19 mouse cellular contexts compared by ENCODE assay signal in the genomic region with DNA sequence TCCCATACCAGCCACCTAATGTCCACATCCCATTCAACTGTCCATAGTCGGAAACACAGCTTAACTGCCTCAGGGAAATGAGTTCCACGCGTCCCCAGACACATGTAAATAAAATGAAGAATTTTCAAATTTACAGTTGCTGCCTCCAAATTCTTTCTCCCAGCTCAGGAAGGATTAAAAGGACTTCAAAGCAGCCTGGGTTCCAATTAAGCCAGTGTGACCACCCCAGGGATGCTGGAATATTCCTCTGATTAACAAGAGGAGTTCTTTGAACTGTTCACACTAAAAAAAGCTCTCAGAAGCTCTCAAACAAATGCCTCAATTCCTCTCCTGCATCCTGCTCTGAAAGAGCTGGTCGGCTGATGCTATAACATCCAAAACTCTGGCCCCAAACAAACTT.
"Had no signal": no experiment of that assay in that cellular context is flagged by ENCODE, and none has a peak within 500 bp of the region (broad histone marks: within the 10 kb centered on the region; RNA-seq: fewer than 3 reads in every experiment).

No protein-coding gene starts in this region.

- ATAC-seq: liver, postnatal 0 days; lung, postnatal 0 days had no signal

- H3K36me3 ChIP-seq: neural tube, embryonic 12.5 days; neural tube, embryonic 15.5 days had no signal

- H3K27ac ChIP-seq: limb, embryonic 15.5 days; liver, embryonic 14.5 days; macrophage; neural tube, embryonic 12.5 days; neural tube, embryonic 15.5 days; stomach, postnatal 0 days had no signal

- H3K9me3 ChIP-seq: limb, embryonic 15.5 days; neural tube, embryonic 12.5 days; neural tube, embryonic 15.5 days had no signal

- DNase-seq: kidney, adult 11 months; kidney, adult 9 months; kidney, postnatal 14 days; kidney, postnatal 4 days; left cerebral cortex, postnatal 4 days; liver, postnatal 0 days; right cerebral cortex, adult 18-20 months; right cerebral cortex, postnatal 14 days; right cerebral cortex, postnatal 4 days; thymus, postnatal 36 days had no signal

- H3K4me2 ChIP-seq: limb, embryonic 15.5 days; liver, embryonic 11.5 days; lung, embryonic 14.5 days; neural tube, embryonic 12.5 days; neural tube, embryonic 15.5 days had no signal

- H3K9ac ChIP-seq: limb, embryonic 15.5 days; liver, embryonic 14.5 days; liver, postnatal 0 days; lung, embryonic 14.5 days; neural tube, embryonic 12.5 days; neural tube, embryonic 15.5 days had no signal

- H3K4me3 ChIP-seq: limb, embryonic 15.5 days; neural tube, embryonic 12.5 days; neural tube, embryonic 15.5 days had no signal

- H3K27me3 ChIP-seq: limb, embryonic 15.5 days; neural tube, embryonic 12.5 days; neural tube, embryonic 15.5 days had no signal
